Mouse (Mus musculus) kidney, postnatal 4 days (tissue): ENCODE results near the gene Lgals3bp.
"Not testable (repeated sequence)": the region's sequence is repeated elsewhere in the genome, so short reads cannot be mapped to it uniquely, and the experiment has no call there.

Experiments used
- DNase-seq, 2 experiments: peaks; one replicate each; pipeline ENCODE4 v3.0.0; 2021; ENCODE audit warnings: mixed read lengths in 2 of 2

The Lgals3bp gene

DNA sequence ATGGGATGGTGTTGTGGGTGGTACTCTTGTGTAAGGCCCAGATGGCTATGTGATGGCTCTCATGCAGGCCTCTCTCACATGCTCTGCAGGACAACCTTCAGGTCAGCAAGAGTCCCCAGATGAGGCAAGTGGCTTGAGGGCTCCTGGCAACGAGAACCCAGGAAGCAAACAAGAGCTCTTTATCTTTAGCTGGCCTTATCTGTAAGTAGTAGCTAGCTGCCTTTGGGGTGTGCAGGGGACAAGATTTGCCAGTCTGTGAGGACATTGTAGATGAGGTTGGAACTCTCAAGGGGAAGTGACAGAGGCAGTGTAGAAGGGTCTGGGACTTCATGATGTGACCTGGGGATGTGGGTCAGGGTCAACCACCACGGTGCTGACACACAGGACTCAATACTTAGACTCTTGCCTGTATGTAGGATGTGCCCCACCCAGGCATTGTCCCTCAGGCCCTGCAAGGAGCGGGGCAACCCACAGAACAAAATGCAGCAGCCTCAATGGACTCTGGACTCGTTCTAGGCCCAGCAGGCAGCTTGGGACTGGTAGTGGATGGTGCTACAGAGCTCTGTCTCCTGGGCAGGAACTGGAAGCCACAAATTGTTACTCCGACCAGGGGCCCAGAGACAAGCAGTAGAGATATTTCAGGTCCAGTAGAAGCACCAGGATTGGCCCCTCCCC lies 1.9 kb downstream of the Lgals3bp start:
- peak in 1 of 2 experiments; percentile 0 for DNase-seq

DNA sequence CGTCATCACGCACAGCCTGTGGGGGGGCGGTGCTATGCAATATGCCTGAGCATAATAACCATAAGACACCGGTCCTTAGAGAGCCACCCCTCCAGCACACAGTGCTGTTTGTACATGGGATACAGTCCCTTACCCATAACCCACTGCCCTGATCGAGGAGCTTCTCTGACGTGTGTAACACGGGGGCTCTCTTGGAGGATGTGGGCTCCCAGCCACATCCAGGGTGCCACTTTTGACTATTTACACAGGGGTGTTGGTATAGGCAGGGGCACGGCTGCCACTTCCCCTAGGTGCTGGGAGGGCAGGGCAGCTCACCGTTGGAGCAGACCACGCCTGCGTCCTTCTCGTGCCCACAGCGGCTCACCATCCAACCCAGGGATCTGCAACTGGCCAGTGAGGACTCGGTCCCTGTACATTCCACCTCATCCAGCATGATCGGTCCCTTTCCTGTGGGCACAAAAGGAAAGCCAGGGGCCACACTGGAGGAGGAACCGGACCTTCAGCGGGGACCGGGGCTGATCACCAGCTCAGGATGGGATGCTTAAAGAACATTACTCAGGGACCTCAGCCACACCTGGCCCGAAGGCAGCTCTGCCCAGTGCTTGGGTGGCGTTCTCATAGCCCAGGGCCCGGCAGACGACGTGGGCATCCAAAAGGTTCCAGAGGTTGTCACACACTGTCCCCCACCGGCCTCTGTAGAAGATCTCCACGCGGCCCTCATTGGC lies 3.9 kb downstream of the Lgals3bp start:
- DNase-seq: peak; percentile 1 to 2

DNA sequence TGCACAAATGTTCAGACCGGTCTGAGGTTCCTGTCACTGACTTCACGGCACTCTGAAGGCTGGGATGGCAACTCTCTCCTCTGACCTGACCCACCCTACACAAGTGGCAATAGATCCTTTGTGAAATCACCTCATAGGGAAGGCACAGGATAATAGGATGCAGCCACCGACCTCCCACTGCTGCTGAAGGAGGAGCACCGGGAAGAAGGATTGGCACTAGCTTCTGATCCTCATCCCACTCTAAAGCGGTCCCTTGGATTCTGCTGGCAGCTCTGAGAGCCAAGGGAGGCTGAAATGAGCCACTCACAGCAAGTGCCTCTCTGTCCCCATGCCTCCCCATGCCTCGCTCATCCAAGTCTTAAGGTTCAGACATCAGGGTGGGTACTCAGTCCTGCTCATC lies 7.4 kb downstream of the Lgals3bp start:
- peak in 1 of 2 experiments; percentile 1 for DNase-seq

DNA sequence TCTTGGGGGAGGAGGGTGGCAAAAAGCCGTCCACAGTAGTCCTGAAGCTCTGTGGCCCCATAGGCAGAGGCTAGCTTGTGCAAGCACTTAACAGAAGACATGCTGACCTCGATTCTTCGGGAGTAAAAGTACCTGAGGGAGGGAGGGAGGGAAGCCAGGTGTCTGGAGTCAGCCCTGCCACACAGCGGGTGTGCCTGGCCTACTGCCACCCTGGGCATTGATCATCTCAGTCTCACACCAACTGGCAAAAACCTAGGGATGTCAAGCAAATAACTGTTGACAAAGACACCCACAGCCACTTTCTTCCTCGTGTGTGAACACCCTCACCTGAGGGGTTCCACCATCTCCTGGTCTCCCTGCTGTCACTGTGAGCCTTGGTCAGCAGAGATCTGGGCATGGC lies 7.9 kb downstream of the Lgals3bp start:
- no peak for DNase-seq

DNA sequence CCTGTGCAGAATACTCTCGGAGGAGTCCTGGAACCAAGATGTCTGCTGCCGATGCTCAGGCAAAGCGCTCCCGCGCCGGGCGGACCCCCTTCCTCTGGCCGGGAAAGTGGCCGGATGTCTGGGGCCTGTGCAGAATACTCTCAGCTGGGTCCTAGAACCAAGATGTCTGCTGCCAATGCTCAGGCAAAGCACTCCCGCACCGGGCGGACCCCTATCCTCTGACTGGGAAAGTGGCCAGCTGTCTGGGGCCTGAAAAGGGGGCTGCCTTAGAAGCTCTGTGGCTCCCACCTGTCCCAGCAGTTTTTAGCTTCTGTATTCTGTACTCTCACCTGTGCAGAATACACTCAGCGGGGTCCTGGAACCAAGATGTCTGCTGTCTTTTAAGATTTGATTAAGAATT lies 14.1 kb downstream of the Lgals3bp start:
- DNase-seq: not testable (repeated sequence)

DNA sequence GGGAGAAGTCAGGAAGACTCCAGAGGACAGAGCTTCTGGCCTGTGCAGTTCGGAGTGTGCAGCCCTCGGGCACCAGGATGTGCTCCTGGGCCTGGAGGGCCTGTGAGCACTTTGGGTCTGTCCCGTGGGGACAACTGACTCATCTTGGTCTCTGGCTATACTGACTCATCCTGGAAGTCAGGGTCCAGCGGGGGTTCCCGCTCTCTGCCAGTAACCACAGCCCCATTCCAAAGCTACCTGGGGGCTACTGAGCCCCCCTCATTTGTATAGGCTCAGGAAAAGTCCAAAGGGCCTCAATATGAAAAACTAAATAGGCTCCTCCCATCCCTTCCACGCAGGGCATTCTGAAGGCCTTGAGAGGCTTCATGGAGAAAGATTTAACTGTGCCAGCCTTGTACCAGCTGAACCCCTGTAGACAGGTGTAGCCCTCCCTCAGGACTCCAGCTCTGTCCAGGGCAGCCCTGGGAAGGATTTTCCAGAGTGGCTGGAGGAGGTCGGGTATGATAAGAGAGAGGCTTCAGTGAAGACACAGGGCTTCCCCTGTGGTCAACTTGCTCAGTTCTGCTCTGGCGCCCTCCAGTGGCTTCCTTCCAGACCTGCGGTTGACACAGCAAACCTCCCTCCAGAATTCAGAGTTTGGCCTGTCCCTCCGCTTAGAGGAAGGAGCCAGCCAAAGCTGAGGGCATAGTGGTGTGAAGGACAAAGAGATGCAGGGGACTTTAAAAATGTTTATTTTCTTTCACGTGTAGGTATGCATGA lies 22.5 kb downstream of the Lgals3bp start:
- peak; percentile 94 for DNase-seq

DNA sequence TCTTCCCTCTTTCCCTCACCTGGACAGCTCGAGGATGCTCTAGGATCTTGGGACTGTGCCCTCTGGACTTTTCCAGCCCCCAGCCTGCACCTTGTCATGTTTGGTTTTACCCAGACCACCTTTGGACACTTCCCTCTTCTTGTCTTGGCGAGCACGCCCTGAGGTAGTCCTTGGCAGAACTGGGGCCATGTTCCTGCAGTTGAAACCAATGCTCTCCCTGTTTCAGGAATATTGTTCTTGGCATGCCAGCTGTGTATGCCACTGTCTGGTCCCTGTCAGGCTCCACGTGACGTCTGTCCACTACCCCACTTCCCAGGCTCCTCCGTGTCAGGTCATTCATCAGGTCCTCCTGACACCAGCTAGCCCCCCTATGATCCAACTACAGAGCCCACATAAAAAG lies 23.2 kb downstream of the Lgals3bp start:
- no peak for DNase-seq

DNA sequence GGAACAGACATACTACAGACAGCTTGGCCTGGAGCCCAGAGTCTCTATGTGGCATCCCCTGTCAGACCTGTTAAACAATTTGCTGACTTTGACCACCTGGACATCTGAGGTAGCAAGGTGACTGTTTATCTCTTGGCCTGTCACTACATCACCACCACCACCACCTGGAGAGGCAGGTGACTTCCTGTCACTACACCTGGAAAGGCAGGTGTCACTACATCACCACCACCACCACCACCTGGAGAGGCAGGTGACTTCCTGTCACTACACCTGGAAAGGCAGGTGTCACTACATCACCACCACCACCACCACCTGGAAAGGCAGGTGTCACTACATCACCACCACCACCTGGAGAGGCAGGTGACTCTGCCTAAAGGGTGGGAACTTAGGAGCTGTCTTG lies 25.6 kb downstream of the Lgals3bp start:
- DNase-seq: not testable (repeated sequence)

DNA sequence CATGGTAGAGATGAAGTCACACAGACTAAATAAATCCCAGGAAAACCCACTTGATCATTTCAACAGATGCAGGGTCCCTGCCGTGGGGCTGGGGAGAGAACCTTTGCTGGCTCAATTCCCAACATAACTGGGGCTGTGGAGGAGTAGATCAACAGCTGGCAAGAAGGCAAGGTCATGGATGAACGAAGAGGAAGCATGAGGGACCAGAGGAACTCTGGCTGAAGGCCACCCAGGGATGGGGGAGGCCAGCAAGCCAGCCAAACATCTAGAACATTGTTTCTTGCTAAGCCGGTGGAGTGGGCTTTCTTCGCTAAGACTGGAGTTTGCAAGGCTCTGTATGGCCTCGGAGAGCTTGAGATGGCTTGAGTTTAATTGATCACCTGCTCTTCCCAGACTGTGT lies 26.0 kb downstream of the Lgals3bp start:
- DNase-seq: peak; percentile 44 to 67

DNA sequence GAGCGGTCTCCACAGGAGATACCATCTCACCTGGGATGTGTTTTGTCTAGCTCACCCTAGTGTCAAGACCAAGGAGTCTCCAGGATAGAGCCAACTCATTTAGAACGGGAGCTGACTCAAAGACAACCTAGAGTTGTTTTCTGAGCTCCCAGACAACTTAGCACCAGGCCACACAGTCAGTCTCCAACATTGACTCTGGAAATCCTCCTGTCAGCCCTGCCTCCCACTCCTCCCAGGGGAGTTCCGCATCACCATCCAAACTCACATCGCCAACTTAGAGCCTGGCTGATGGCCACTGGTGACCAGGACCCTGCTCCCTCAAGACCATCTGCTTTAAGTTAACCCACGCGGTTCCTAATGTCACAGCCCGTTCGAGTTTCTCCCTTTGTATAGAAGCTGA lies 26.4 kb downstream of the Lgals3bp start:
- DNase-seq: no peak

DNA sequence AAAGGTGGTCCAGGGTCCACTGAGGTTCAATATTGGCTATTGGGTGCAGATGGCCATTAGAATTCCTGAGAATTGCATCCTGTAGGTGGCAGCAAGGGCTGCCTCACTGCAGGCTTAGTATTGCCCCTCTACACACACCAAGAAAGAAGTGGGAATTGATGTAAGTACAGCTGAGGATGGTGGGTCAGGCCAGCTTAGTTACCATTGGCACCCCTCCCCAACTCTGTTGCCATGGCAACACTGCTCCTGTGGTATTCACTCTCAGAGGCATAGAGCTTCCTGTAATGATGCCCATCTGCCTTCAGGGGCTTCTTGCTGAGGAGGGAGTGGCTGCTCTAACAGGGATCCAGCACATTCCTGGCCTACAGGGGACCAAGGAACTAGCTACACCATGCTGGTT lies 26.9 kb downstream of the Lgals3bp start:
- no peak for DNase-seq

DNA sequence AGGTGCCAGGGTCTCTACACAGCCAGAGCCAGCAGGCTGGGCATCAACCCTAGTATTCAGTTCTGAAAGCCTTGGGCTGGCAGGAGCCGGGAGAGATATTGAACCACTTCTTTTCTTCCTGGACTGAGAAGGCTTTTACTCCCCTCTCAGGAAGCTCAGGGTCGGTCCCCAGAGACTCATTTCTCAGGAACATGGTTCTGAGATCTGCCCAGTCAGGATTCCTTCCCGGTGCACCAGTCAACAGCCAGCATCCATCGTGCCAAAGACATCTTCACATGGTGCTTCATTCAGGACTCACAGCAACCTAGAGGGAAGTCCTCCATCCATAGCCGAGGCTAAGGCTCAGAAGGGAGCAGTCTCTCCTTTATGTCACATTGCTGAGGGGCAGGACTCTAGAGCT lies 27.4 kb downstream of the Lgals3bp start:
- DNase-seq: no peak

DNA sequence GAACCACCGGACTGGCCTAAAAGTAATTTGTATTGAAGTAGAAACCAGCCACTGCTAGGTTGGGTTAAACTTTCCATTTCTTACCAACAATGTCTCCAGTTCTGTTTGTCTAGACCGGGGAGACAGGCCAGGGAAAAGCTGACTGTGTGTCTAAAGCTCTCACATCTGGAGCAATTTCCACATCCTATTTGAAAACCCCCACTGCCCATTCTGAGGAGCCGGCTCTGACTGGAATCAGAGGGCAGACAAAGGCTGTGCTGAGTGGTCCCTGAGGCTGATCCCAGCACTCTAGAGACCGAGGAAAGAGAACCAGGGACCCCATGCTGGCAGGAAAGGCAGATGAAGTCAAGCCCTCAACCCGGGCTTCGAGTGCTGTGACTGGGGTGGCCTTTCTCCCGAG lies 29.3 kb downstream of the Lgals3bp start:
- no peak for DNase-seq

DNA sequence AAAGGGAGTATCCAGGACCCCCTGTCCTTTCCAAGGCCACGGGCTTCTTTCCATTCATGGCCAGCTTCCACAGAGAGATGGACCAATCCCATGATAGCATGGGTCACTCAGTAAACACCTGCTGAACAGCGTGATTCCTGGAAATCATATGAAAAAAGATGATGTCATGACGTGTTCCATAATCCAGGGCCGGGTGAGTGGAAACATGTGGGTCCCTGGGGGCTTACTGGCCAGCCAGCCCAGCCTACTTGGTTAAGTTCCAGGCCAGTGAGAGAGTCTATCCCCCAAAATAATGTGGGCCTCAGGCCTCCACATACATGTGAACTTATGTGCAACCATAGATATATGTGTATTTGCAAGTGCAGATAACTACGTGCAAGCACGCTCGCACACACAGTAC lies 30.0 kb downstream of the Lgals3bp start:
- no peak for DNase-seq

DNA sequence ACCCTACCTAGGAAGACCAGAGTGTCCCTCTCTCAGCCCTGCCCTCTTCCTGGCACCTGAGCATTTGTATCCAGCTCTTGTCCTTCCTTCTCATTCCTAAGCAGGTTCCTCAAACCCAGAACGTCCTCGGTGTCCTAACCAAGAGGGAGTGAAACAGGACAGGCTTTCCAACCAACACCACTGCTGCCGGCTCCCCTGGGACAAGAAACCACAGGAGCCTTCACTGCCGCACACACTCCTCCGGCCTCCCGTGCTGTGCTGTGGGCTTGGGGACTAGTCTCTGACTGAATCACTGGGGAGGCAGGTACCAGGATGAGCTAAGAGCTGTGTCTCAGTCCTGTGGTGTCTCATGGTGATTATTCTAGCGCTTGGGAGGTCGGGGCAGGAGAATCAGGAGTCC lies 32.2 kb downstream of the Lgals3bp start:
- no peak for DNase-seq

DNA sequence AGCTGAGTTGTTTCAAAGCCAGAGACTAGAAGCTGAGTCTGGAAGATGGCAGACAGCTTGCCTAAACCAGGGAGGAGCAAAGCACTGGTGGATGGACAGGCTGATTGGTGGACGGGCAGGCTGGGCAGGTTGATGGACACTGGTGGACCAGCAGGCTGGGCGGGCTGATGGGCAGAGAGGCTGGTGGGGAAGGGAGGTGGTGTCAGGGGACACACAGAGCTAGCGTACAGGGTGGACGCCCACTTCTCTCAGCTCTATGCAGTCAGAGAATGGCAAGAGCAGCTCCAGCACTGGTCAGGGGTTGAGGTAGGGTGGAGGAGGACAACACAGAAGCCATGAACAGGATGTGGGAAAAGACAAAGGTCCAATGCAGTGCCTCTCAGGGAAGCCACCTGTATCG lies 32.6 kb downstream of the Lgals3bp start:
- DNase-seq: no peak

DNA sequence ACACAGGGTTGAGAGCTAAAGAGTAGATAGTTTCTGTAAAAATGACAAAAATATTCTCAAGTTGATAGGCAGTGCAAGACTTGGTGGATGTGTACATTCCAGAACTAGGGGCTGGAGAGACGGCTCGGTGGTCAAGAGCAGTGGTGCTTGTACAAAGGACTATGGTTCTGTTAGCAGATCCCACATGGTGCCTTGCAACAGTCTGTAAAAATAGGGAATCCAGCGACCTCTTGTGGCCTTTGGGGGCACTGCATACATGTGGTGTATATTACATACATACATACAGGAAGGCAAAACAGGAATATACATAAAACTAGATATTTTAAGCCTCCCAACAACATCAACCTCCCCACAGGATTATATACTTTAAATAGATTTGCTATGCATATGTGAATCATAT lies 33.6 kb downstream of the Lgals3bp start:
- DNase-seq: peak; percentile 56 to 61

DNA sequence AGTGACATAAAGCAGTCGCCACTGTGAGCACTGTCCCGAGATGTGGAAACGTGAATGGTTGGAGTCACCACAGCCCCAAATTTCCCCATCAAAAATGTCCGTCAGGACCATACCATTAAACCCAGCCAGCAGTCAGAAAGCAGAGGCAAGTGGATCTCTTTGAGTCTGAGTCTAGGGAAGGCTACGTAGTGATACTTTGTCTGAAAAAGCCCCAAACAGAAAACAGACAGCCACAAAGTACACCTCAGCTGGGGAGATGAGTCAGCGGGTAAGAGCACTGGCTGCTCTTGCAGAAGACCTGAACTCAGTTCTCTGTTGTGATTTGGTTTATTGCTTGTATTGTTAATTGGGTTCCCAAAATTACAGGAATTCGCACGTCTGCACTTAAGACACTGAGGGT lies 35.3 kb downstream of the Lgals3bp start:
- no peak for DNase-seq

DNA sequence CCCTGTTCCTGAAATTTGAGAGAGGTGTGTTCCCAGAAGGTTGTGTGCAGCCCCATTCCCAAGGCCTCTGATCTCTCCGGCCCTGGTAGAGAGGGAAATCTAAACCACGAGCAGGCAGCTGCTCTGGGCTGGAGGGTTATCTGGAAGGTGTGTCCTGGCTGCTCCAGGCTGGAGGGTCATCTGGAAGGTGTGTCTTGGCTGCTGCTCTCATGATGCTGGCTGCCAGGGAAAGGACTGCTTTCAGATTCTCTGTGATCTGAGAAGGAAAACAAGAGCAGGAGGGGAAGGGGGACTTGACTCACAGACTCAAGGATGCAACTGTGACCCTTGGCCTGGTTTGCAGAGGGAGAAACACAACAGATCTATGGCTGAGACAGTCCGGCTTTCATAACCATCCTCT lies 35.8 kb downstream of the Lgals3bp start:
- DNase-seq: no peak

DNA sequence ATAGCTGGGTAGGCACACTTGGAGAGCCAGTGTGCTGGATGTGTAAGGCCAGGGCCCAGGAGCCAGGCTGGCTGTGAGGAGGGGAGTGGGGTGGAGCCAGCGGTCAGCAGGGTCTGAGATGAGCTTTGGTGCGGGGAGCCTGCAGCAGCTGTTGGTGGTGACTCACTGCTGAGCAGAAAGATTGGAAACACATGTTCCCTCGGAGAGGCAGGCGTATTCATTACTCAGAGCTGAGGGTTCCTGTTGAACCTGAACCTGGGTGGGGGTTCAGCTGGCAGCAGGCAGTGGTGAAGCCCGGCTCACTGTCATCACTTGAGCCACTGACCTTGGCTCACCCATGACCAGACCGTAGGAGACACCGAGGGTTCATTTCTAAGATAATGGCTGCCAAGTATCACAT lies 36.7 kb downstream of the Lgals3bp start:
- peak; percentile 48 to 67 for DNase-seq

DNA sequence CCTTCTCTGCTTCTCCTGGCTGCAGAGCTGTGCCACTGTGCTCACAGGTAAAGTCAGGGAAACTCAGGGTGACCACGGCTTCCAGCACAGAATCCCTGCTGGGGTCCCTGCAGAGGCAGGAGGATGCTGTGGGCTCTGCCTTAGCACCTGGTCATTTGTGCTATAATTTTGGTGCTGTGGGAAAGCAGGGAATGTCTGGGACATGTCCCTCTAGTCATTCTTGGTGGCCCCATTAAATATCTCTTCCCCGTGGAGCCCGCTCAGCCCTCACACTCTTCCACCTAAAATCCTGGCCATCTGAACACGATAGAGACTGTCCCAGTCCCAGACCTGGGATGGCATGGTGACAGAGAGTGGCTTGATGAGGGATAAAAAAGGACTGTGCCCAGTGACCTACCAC lies 37.9 kb downstream of the Lgals3bp start:
- DNase-seq: no peak

DNA sequence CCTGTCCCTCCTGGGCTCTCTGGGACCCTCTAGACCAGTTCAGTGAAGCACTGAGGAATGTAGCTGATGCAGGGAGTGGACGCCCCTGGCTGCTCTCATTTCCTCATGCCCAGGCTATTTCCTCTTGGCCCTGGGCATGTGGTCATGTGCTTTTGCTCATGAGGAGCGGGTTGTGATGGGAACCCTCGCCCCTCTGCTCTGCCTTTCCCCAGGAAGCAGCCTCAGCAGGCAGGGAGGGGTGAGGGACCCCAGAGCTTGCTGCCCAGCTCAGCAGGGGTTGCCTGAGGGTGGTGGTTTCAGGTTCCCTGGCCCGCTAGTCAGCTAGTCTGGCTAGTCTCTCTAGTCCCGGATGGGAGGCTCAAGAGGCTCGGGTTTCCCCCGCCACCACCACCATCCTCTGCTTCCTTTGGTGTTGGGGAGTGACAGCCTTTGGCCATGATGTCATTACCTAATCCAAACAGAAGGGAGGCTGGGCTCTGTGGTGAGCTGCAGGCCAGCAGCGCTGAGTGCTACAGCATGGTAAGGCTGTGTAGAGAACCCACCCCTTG lies 38.8 kb downstream of the Lgals3bp start:
- DNase-seq: peak; percentile 68 to 78

DNA sequence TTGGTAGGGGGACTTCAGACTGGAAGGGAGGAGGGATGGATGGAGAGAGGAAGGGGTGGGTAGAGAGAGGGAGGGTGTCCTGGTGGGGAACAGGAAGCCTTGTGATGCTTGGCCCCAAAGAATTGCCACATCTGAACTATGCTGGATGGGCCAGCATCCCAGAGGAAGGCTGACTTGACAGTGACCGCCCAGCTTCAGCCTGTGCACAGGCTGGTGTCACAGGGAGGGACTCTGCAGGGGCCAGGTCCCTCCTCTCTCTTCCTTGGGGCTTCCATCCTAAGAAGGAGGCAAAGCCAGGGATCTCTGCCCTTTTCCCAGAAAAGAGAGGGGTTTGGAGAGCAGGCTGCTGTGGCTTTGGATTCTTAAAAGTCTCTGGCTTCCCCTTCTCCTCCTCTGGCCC lies 39.4 kb downstream of the Lgals3bp start:
- DNase-seq: peak in 1 of 2 experiments; percentile 31

DNA sequence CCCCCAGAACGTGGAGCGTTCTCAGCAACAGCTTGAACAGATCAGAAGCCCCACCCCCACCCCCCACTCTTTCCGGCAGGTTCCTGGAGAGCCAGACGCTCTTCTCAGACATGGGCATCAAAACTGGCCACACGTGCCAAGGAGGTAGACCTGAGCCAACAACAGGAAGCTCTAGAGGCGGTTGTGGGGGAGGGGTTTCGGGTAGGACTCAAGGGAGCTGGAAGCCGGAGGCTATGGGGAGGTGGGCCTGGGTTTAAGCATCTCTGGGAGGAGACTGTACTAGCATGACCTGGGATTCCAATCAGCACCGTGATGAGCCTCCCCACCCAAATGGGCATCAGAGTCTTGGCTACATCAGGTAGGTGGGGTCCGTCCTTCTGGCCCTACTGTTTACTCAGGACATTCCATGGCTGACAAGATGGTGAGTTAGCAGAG lies 41.0 kb downstream of the Lgals3bp start:
- peak; percentile 47 to 66 for DNase-seq
